Mouse (Mus musculus): ENCODE measurements around the gene Rnf144b.

Rnf144b gene

GRCm38 (mm10) chr13:47124986-47125385 is 2.5 kb downstream of the Rnf144b start:
- no peak for DNase-seq

- DNase-seq, result no peak
Measured at GRCm38 (mm10) chr13:47125595-47125994, 3.1 kb downstream of the Rnf144b start.

- no peak for DNase-seq
Measured at GRCm38 (mm10) chr13:47129090-47129489, 6.6 kb downstream of the Rnf144b start.

GRCm38 (mm10) chr13:47133058-47133457 is 10.6 kb downstream of the Rnf144b start:
- no peak for DNase-seq

GRCm38 (mm10) chr13:47134836-47135235 is 12.4 kb downstream of the Rnf144b start:
- DNase-seq, result peak; percentile 72

- DNase-seq, result no peak
Measured at GRCm38 (mm10) chr13:47135741-47136140, 13.3 kb downstream of the Rnf144b start.

- DNase-seq, result no peak
Measured at GRCm38 (mm10) chr13:47142764-47143163, 20.3 kb downstream of the Rnf144b start.

GRCm38 (mm10) chr13:47145939-47146338 is 23.5 kb downstream of the Rnf144b start:
- DNase-seq, result no peak

GRCm38 (mm10) chr13:47146388-47146787 is 23.9 kb downstream of the Rnf144b start:
- no peak for DNase-seq

GRCm38 (mm10) chr13:47148573-47148972 is 26.1 kb downstream of the Rnf144b start:
- DNase-seq, result peak; percentile 85

GRCm38 (mm10) chr13:47149993-47150392 is 27.5 kb downstream of the Rnf144b start:
- DNase-seq, result no peak

- peak; percentile 49 for DNase-seq
Measured at GRCm38 (mm10) chr13:47151060-47151459, 28.6 kb downstream of the Rnf144b start.

- peak; percentile 31 for DNase-seq
Measured at GRCm38 (mm10) chr13:47152390-47152789, 29.9 kb downstream of the Rnf144b start.

GRCm38 (mm10) chr13:47153206-47153605 is 30.8 kb downstream of the Rnf144b start:
- DNase-seq, result no peak

GRCm38 (mm10) chr13:47154866-47155265 is 32.4 kb downstream of the Rnf144b start:
- no peak for DNase-seq

GRCm38 (mm10) chr13:47156841-47157240 is 34.4 kb downstream of the Rnf144b start:
- DNase-seq, result no peak

- DNase-seq, result no peak
Measured at GRCm38 (mm10) chr13:47162001-47162400, 39.5 kb downstream of the Rnf144b start.

GRCm38 (mm10) chr13:47164732-47165131 is 42.3 kb downstream of the Rnf144b start:
- DNase-seq, result no peak

- no peak for DNase-seq
Measured at GRCm38 (mm10) chr13:47165261-47165660, 42.8 kb downstream of the Rnf144b start.

- no peak for DNase-seq
Measured at GRCm38 (mm10) chr13:47168484-47168883, 46.0 kb downstream of the Rnf144b start.

- DNase-seq, result no peak
Measured at GRCm38 (mm10) chr13:47170026-47170425, 47.6 kb downstream of the Rnf144b start.

- no peak for DNase-seq
Measured at GRCm38 (mm10) chr13:47170811-47171555, 48.5 kb downstream of the Rnf144b start.

GRCm38 (mm10) chr13:47172891-47173290 is 50.4 kb downstream of the Rnf144b start:
- no peak for DNase-seq

GRCm38 (mm10) chr13:47178182-47178581 is 55.7 kb downstream of the Rnf144b start:
- no peak for DNase-seq

GRCm38 (mm10) chr13:47180776-47181175 is 58.3 kb downstream of the Rnf144b start:
- DNase-seq, result no peak

All from right cerebral cortex, adult 18-20 months (tissue).